Mouse (Mus musculus) G1E (cell line): ENCODE measurements around the gene Gramd1b.

Source experiments
- CTCF ChIP-seq: IDR thresholded peaks from 2 replicates; pipeline ENCODE4 v1.5.1; 2012; ENCODE audit warnings: low read depth, low read length, inconsistent platforms, mixed read lengths
- GATA1 ChIP-seq: IDR thresholded peaks from 2 replicates; pipeline ENCODE4 v1.6.1; 2012; ENCODE audit warnings: borderline replicate concordance, low read length, inconsistent platforms, mixed read lengths
- GATA2 ChIP-seq: IDR thresholded peaks from 2 replicates; pipeline ENCODE4 v1.6.1; 2012; ENCODE audit warnings: low read depth, low read length, inconsistent platforms, borderline replicate concordance
- POLR2AphosphoS5 ChIP-seq: IDR thresholded peaks from 2 replicates; pipeline ENCODE4 v1.6.1; 2012; ENCODE audit warnings: low read depth, low read length, inconsistent platforms; ENCODE audit not compliant: insufficient replicate concordance
- TAL1 ChIP-seq: conservative IDR thresholded peaks from 2 replicates; pipeline ENCODE4 v1.6.1; 2012; ENCODE audit warnings: low read depth, low read length, inconsistent platforms, mixed read lengths

DNA sequence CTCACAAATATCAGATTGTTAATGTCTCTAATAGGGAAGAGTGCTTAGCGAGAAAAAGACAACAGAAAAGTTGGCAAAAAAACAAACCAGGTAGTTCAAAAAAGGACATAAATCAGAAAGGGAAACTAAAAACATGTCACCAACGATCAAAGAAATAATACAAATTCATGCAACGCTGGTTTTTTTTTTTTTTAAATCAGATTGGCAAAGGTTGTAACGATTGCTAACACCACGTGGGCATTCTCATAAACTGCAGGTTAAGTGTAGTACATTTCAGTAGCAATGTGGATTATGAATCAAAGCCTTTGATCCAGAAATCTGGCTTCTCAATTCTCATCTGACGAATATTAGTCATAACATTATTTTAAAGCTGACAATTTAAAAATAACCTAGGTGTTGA, 169.2 kb downstream of the Gramd1b start:
- TF ChIP-seq CTCF, result no peak
- TF ChIP-seq GATA1, result no peak
- no peak for TF ChIP-seq POLR2AphosphoS5
- TF ChIP-seq TAL1, result no peak
- no peak for TF ChIP-seq GATA2
